Mouse (Mus musculus) heart, postnatal 0 days (tissue): ENCODE measurements at regions not wholly inside any gene's neighbourhood (a gene's known extent, or its start where the extent isn't known, plus 50 kb on each side); places are given as distances from the start of the nearest gene placed in this dataset.

Source experiments
- CTCF ChIP-seq: IDR thresholded peaks from 2 replicates; pipeline ENCODE4 v1.5.1; 2016; ENCODE audit warnings: antibody characterized with exemption, control low read depth, low read depth
- EP300 ChIP-seq: IDR thresholded peaks from 2 replicates; pipeline ENCODE4 v1.6.1; 2016; ENCODE audit warnings: antibody characterized with exemption, low read depth

DNA sequence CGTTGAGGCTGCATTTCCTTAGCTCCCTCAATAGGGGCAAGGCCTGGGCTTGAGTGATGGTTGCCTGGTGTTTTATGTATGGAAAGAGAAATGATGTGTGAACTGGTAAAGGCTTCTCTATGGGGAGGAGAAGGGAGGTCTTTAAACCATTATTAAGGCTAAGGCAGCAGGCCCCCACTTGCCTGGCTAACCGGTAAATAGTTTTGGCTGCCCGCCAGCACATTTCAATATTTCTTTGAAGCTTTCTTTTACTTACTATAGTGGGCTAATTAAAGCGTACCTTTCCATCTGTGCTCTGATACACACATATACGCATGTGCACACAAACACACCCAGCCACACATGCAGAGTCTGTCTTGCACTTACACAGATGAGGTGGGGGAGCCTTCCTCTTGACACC, 123.9 kb upstream of the Slc35b3 start:
- TF ChIP-seq CTCF (no peak), EP300 (no peak)
